Mouse (Mus musculus) adrenal gland, postnatal 25 days (tissue): ENCODE data around the gene Asb5. TPM values are rescaled to one million over a fixed set of nuclear protein-coding genes. Genes with fewer than 3 reads are reported as not detected.
"Not testable (repeated sequence)": the region's sequence is repeated elsewhere in the genome, so short reads cannot be mapped to it uniquely, and the experiment has no call there.

ENCODE experiments used
- DNase-seq: peaks from one replicate; pipeline ENCODE4 v3.0.0; 2021; ENCODE audit warnings: mixed read lengths
- long read RNA-seq: library from polyadenylated mRNA; stranded (forward); transcript quantifications from one replicate; pipeline ENCODE4 v2.0.0, GENCODE M21; 2021
- total RNA-seq: library from RNA; stranded (reverse); gene quantifications from 2 replicates; pipeline ENCODE4 v1.2.3, GENCODE M21; 2021

The Asb5 gene
- 0.46 TPM in 1 of 2 replicates, not detected in the other for total RNA-seq
- long read RNA-seq, partial matches to known transcripts = 0 of 1 reads
- long read RNA-seq, other reads (novel, unspliced or antisense) = 1 of 1 reads

GRCm38 (mm10) chr8:54529382-54530296, at the start of gene Asb5, which contains the start of gene Spcs3:
Gene Asb5, plus strand, starts transcription at chr8:54529580.
Gene Spcs3, minus strand, starts transcription at chr8:54529998.
- peak; percentile 98 for DNase-seq

- DNase-seq = no peak
Observed at GRCm38 (mm10) chr8:54486555-54487273, 42.7 kb upstream of the Asb5 start.

GRCm38 (mm10) chr8:54488437-54488836, 40.9 kb upstream of the Asb5 start:
- no peak for DNase-seq

GRCm38 (mm10) chr8:54491057-54491690, 38.2 kb upstream of the Asb5 start:
- no peak for DNase-seq

- DNase-seq = no peak
Observed at GRCm38 (mm10) chr8:54491934-54492333, 37.4 kb upstream of the Asb5 start.

GRCm38 (mm10) chr8:54493110-54493509, 36.3 kb upstream of the Asb5 start:
- peak; percentile 44 for DNase-seq

- no peak for DNase-seq
Observed at GRCm38 (mm10) chr8:54493915-54494314, 35.5 kb upstream of the Asb5 start.

GRCm38 (mm10) chr8:54503104-54503503, 26.3 kb upstream of the Asb5 start:
- no peak for DNase-seq

- no peak for DNase-seq
Observed at GRCm38 (mm10) chr8:54505060-54505459, 24.3 kb upstream of the Asb5 start.

GRCm38 (mm10) chr8:54507428-54508095, 21.8 kb upstream of the Asb5 start:
- DNase-seq = peak; percentile 55

GRCm38 (mm10) chr8:54508096-54508456, 21.3 kb upstream of the Asb5 start:
- no peak for DNase-seq

- DNase-seq = no peak
Observed at GRCm38 (mm10) chr8:54508814-54509213, 20.6 kb upstream of the Asb5 start.

GRCm38 (mm10) chr8:54509221-54509721, 20.1 kb upstream of the Asb5 start:
- no peak for DNase-seq

GRCm38 (mm10) chr8:54511791-54512190, 17.6 kb upstream of the Asb5 start:
- no peak for DNase-seq

GRCm38 (mm10) chr8:54512200-54512599, 17.2 kb upstream of the Asb5 start:
- not testable (repeated sequence) for DNase-seq

GRCm38 (mm10) chr8:54518756-54519460, 10.5 kb upstream of the Asb5 start:
- no peak for DNase-seq

GRCm38 (mm10) chr8:54520516-54520915, 8.9 kb upstream of the Asb5 start:
- DNase-seq = no peak

- no peak for DNase-seq
Observed at GRCm38 (mm10) chr8:54525606-54526005, 3.8 kb upstream of the Asb5 start.

- no peak for DNase-seq
Observed at GRCm38 (mm10) chr8:54526700-54527099, 2.7 kb upstream of the Asb5 start.

GRCm38 (mm10) chr8:54528571-54528970, 809 bp upstream of the Asb5 start:
- no peak for DNase-seq

GRCm38 (mm10) chr8:54535172-54535571, 5.8 kb downstream of the Asb5 start:
- DNase-seq = no peak
